Mouse (Mus musculus): Measurements from ENCODE around the gene Elp1. TPM values are rescaled to one million over a fixed set of nuclear protein-coding genes. Genes with fewer than 3 reads are reported as not detected.

Gene Elp1
- polyA plus RNA-seq, 1 experiment from 2014 or later: 8.1 TPM

DNA sequence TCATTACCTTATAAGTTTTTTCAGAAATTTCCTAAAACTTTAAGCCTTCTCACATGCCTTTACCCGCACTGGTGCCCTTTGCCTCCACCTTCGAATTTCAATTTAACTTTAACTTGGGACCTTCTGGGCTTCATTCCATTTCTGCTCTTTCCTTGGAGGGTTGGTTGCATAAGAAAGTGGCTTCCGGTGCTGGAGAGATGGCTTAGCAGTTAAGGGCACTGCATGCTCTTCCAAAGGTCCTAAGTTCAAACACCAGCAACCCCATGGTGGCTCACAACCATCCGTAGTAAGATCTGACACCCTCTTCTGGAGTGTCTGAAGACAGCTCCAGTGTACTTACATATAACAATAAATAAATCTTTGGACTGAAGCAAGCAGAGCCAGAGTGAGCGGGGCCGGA lies 78.9 kb downstream of the Elp1 start:
- no peak overlapping the region for H3K27ac ChIP-seq (ENCODE audit: low read depth)
- no peak overlapping the region for H3K4me2 ChIP-seq (ENCODE audit: low read depth, low read length)
- no peaks in the 10 kb centered on the region for H3K36me3 ChIP-seq (replicated peaks; ENCODE audit: insufficient read depth, low read length)
- ATAC-seq (no peak), DNase-seq (no peak)
- H3K9me3 ChIP-seq (ENCODE audit: low read length): no peaks in the 10 kb centered on the region
- 78% methylated on average over 6 of the region's 6 CpGs for WGBS (ENCODE audit: insufficient replicate concordance)
- 0 out of 2 replicates have a peak, but pooled peaks cover 4% of the 10 kb centered on the region for H3K4me1 ChIP-seq (ENCODE audit: insufficient read depth)
- no peak overlapping the region for H3K9ac ChIP-seq (replicated peaks)
- no peaks in the 10 kb centered on the region for H3K27me3 ChIP-seq (ENCODE audit: insufficient read depth, low read length)
- H3K4me3 ChIP-seq (ENCODE audit: low read depth, low read length): no peak overlapping the region
- TF ChIP-seq EP300 (IDR thresholded peaks at IDR 0.05; ENCODE audit: low read depth): no peak
- TF ChIP-seq CTCF (IDR thresholded peaks at IDR 0.05; ENCODE audit: low read depth): no peak

DNA sequence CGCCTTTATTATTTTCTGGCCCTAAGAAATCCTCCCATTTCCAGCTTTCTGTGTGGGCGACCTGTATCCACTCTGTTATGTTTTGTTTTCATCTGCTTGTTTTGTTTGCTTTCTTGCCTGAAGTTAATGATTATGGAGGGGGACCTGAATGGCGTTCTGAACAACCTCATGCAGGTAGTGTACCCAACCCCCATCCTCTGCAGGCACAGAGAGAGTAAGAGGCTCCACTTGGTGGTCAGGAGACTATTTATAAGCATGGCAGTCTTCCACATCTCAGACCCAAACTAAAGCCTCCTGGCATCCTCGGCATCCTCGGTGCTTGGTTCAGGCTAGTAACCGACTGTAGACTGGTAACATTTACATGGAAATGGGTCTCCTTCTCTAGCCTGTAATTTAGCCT lies 79.8 kb downstream of the Elp1 start:
- TF ChIP-seq CTCF (IDR thresholded peaks at IDR 0.05; ENCODE audit: low read depth) (no peak), EP300 (IDR thresholded peaks at IDR 0.05; ENCODE audit: low read depth) (no peak)
- no peaks in the 10 kb centered on the region for H3K27me3 ChIP-seq (ENCODE audit: insufficient read depth, low read length)
- H3K4me1 ChIP-seq (ENCODE audit: insufficient read depth): 0 out of 2 replicates have a peak, but pooled peaks cover 4% of the 10 kb centered on the region
- H3K9ac ChIP-seq (replicated peaks): no peak overlapping the region
- no peaks in the 10 kb centered on the region for H3K36me3 ChIP-seq (replicated peaks; ENCODE audit: insufficient read depth, low read length)
- DNase-seq: no peak
- H3K4me3 ChIP-seq (ENCODE audit: low read depth, low read length): no peak overlapping the region
- no peaks in the 10 kb centered on the region for H3K9me3 ChIP-seq (ENCODE audit: low read length)
- 57% methylated on average over 6 of the region's 6 CpGs for WGBS (ENCODE audit: insufficient replicate concordance)
- no peak for ATAC-seq
- H3K27ac ChIP-seq (ENCODE audit: low read depth): no peak overlapping the region
- no peak overlapping the region for H3K4me2 ChIP-seq (ENCODE audit: low read depth, low read length)

DNA sequence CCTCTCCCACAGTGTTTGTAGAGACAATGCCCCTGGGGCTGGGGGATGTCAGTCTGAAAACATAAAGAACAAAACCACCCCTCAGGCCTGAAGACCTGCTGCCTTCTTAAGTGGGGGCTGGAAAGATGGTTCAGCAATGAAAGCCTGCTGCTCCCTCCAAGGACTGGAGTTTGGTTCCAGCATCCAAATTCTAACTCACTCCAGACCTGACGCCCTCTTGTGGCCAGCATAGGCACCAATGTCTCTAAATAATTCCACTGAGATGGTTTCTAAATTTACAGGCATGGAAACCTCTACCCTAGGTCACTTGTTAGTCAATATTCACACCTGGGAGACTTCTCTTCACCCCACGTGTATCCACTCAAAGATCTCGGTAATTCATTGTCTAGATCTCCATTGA lies 80.7 kb downstream of the Elp1 start:
- peak; percentile 31 for DNase-seq
- ATAC-seq: no peak
- TF ChIP-seq CTCF (IDR thresholded peaks at IDR 0.05; ENCODE audit: low read depth) (peak; percentile 64), EP300 (IDR thresholded peaks at IDR 0.05; ENCODE audit: low read depth) (no peak)
- Histone ChIP-seq H3K4me1 (ENCODE audit: insufficient read depth) (0 out of 2 replicates have a peak, but pooled peaks cover 4% of the 10 kb centered on the region), H3K9ac (replicated peaks) (no peak overlapping the region), H3K27me3 (ENCODE audit: insufficient read depth, low read length) (no peaks in the 10 kb centered on the region), H3K36me3 (replicated peaks; ENCODE audit: insufficient read depth, low read length) (no peaks in the 10 kb centered on the region), H3K4me2 (ENCODE audit: low read depth, low read length) (no peak overlapping the region), H3K27ac (ENCODE audit: low read depth) (no peak overlapping the region), H3K9me3 (ENCODE audit: low read length) (no peaks in the 10 kb centered on the region), H3K4me3 (ENCODE audit: low read depth, low read length) (no peak overlapping the region)
- 16% methylated on average over 3 of the region's 3 CpGs for WGBS (ENCODE audit: insufficient replicate concordance)

DNA sequence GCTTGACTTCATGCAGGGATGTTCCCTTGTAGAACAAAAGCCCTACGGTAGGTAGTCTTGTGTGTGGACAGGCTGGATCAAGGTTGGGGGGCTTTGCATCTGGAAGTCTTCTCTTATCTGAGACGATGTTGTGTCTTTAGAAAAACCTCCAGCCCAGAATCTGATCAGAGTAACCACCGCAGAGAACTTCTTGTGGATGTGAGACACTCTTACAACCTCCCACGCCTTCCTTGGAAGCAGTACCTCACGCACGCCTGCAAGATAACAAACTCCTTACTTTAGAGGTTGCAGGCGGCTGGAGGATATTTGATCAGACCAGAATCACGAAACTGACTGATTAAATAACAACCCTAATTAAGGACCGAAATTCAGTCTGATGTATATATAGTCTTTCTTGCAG lies 81.7 kb downstream of the Elp1 start:
- Histone ChIP-seq H3K9ac (replicated peaks) (no peak overlapping the region), H3K27me3 (ENCODE audit: insufficient read depth, low read length) (no peaks in the 10 kb centered on the region), H3K4me1 (ENCODE audit: insufficient read depth) (0 out of 2 replicates have a peak, but pooled peaks cover 4% of the 10 kb centered on the region), H3K36me3 (replicated peaks; ENCODE audit: insufficient read depth, low read length) (no peaks in the 10 kb centered on the region), H3K9me3 (ENCODE audit: low read length) (no peaks in the 10 kb centered on the region), H3K4me3 (ENCODE audit: low read depth, low read length) (no peak overlapping the region), H3K27ac (ENCODE audit: low read depth) (no peak overlapping the region), H3K4me2 (ENCODE audit: low read depth, low read length) (no peak overlapping the region)
- TF ChIP-seq CTCF (IDR thresholded peaks at IDR 0.05; ENCODE audit: low read depth): no peak
- no peak for TF ChIP-seq EP300 (IDR thresholded peaks at IDR 0.05; ENCODE audit: low read depth)
- ATAC-seq (no peak), DNase-seq (no peak)
- 68% methylated on average over 9 of the region's 9 CpGs for WGBS (ENCODE audit: insufficient replicate concordance)

DNA sequence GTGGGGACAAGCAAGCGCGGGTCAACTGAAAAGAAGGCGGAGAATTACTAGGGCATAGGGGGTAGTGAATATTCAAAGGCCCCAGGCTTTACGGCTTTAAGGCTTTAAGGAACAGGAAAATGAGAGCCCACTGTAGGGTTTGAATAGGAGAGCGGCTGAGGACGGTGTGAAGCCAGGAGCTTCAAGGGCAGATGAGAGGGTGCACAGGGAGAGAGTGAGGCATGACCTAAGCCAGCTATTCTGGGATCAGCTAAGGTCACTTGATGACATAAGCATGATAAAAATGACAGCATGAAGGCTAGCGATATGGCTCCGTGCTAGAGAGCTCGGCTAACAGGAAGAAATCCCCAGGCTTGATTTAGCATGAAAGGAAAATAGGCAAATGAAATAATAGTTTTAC lies 82.7 kb downstream of the Elp1 start:
- no peak for ATAC-seq

DNA sequence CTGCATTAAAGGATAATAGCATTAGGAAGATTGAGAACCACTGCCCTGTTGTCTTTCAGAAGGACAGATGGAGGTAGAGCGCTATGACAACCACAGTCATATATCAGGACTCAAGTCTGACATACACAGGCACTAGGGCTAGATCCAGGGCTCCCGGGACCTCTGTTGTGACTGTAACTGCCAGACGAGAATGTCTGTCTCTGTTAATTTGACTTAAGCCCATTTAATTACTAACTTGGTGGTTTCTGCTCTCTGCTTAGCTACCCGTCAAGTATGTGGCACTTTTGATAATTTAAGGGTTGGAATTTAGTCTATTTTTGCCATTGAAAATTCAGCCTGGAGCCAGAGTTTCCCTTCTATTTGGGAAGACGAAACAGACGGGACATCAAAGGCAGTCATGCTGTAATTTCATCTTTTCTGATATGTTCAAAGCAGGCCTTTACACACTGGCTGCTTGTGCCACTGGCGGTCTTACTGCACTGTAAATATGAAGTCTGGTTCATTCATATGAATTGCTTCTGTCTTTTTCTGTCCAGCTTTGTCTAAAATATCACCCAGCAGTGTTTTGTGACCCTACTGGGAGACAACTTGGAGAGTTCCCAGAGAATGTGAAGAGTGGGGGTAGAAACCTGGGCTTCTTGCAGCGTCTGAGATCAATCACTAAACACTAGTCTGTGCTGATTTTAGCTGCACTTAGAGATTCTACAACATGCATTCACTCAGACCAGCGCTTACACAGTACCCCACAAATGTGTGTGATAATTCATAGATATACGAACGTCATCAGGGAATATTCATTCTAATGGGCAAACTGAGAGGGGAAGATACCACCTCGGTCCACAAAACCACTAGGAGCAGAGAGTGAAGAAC lies 83.3 kb downstream of the Elp1 start:
- H3K36me3 ChIP-seq (replicated peaks; ENCODE audit: insufficient read depth, low read length): no peaks in the 10 kb centered on the region
- no peak overlapping the region for H3K4me3 ChIP-seq (ENCODE audit: low read depth, low read length)
- no peaks in the 10 kb centered on the region for H3K27me3 ChIP-seq (ENCODE audit: insufficient read depth, low read length)
- DNase-seq (no peak), ATAC-seq (no peak)
- TF ChIP-seq EP300 (IDR thresholded peaks at IDR 0.05; ENCODE audit: low read depth): no peak
- no peak for TF ChIP-seq CTCF (IDR thresholded peaks at IDR 0.05; ENCODE audit: low read depth)
- WGBS (ENCODE audit: insufficient replicate concordance): 70% methylated on average over 12 of the region's 12 CpGs
- H3K4me1 ChIP-seq (ENCODE audit: insufficient read depth): 0 out of 2 replicates have a peak, but pooled peaks cover 4% of the 10 kb centered on the region
- no peaks in the 10 kb centered on the region for H3K9me3 ChIP-seq (ENCODE audit: low read length)
- no peak overlapping the region for H3K4me2 ChIP-seq (ENCODE audit: low read depth, low read length)
- no peak overlapping the region for H3K27ac ChIP-seq (ENCODE audit: low read depth)
- no peak overlapping the region for H3K9ac ChIP-seq (replicated peaks)

More for the DNA sequence above, 82.7 kb downstream of the Elp1 start:
- Histone ChIP-seq H3K4me2 (ENCODE audit: low read depth, low read length) (no peak overlapping the region), H3K27me3 (ENCODE audit: insufficient read depth, low read length) (no peaks in the 10 kb centered on the region), H3K4me3 (ENCODE audit: low read depth, low read length) (no peak overlapping the region), H3K9ac (replicated peaks) (no peak overlapping the region), H3K9me3 (ENCODE audit: low read length) (no peaks in the 10 kb centered on the region), H3K4me1 (ENCODE audit: insufficient read depth) (0 out of 2 replicates have a peak, but pooled peaks cover 4% of the 10 kb centered on the region), H3K27ac (ENCODE audit: low read depth) (no peak overlapping the region), H3K36me3 (replicated peaks; ENCODE audit: insufficient read depth, low read length) (no peaks in the 10 kb centered on the region)
- TF ChIP-seq EP300 (IDR thresholded peaks at IDR 0.05; ENCODE audit: low read depth) (no peak), CTCF (IDR thresholded peaks at IDR 0.05; ENCODE audit: low read depth) (no peak)
- DNase-seq: no peak
- WGBS (ENCODE audit: insufficient replicate concordance): 65% methylated on average over 9 of the region's 9 CpGs
